Mouse (Mus musculus) liver, postnatal 0 days (tissue): ENCODE data around the gene Olfr508. TPM values are rescaled to one million over a fixed set of nuclear protein-coding genes. Genes with fewer than 3 reads are reported as not detected.
"Not testable (repeated sequence)": the region's sequence is repeated elsewhere in the genome, so short reads cannot be mapped to it uniquely, and the experiment has no call there.

Experiments used
- ATAC-seq: fragments of 200-750 bp; cut with Nextera tagmentation; 2 replicates; pipeline ENCODE4 v1.8.0; 2017; ENCODE audit warnings: mild to moderate bottlenecking, moderate library complexity
- DNase-seq: peaks from one replicate; pipeline ENCODE4 v3.0.0-alpha.2; 2016
- H3K27ac ChIP-seq: fragments of 300-500 bp; sonication (generic); 2 replicates; pipeline ENCODE4 v1.5.1; 2014; ENCODE audit warnings: antibody characterized with exemption, moderate library complexity, mild to moderate bottlenecking, low read depth
- H3K27me3 ChIP-seq: fragments of 300-500 bp; sonication (generic); 2 replicates; pipeline ENCODE4 v1.6.1; 2014; ENCODE audit warnings: low read length, control low read depth, mixed read lengths; ENCODE audit not compliant: insufficient read depth
- H3K36me3 ChIP-seq: fragments of 300-500 bp; sonication (generic); replicated peaks from 2 replicates; pipeline ENCODE4 v1.6.1; 2014; ENCODE audit warnings: mild to moderate bottlenecking, control low read depth, low read length, moderate library complexity, mixed read lengths; ENCODE audit not compliant: insufficient read depth
- H3K4me1 ChIP-seq: fragments of 300-500 bp; sonication (generic); 2 replicates; pipeline ENCODE4 v1.6.1; 2014; ENCODE audit warnings: antibody characterized with exemption, mild to moderate bottlenecking, control low read depth; ENCODE audit not compliant: insufficient read depth
- H3K4me2 ChIP-seq: fragments of 300-500 bp; sonication (generic); 2 replicates; pipeline ENCODE4 v1.6.1; 2014; ENCODE audit warnings: low read depth, mild to moderate bottlenecking, low read length, moderate library complexity, mixed read lengths
- H3K4me3 ChIP-seq: fragments of 300-500 bp; sonication (generic); 2 replicates; pipeline ENCODE4 v1.5.1; 2014; ENCODE audit warnings: low read depth, low read length
- H3K9ac ChIP-seq: fragments of 300-500 bp; sonication (generic); replicated peaks from 2 replicates; pipeline ENCODE4 v1.6.1; 2014; ENCODE audit warnings: mild to moderate bottlenecking, moderate library complexity
- H3K9me3 ChIP-seq: fragments of 300-500 bp; sonication (generic); 2 replicates; pipeline ENCODE4 v1.6.1; 2016; ENCODE audit warnings: mild to moderate bottlenecking, control low read depth, low read length, mixed read lengths
- CTCF ChIP-seq: sonication (generic); IDR thresholded peaks from 2 replicates; pipeline ENCODE4 v1.5.1; 2016; ENCODE audit warnings: antibody characterized with exemption, low read depth
- EP300 ChIP-seq: IDR thresholded peaks from 2 replicates; pipeline ENCODE4 v1.6.1; 2016; ENCODE audit warnings: antibody characterized with exemption, low read depth, mild to moderate bottlenecking
- WGBS: fragments of 180-500 bp; shearing (Covaris S2); extraction: QIAGEN DNeasy Blood & Tissue Kit; methylation state at CpG from one replicate; pipeline ENCODE4 v1.1.7; 2014; ENCODE audit not compliant: insufficient replicate concordance; 5-methylcytosine and 5-hydroxymethylcytosine counted together
- polyA plus RNA-seq: library from polyadenylated mRNA; unstranded; fragments of >200 nt; fragmentation: Nextera tagmentation; extraction: Ambion mirVana; gene quantifications from 2 replicates; pipeline ENCODE4 v1.2.1, GENCODE M21; 2015

Gene Olfr508
- polyA plus RNA-seq = not detected in 2 replicates

DNA sequence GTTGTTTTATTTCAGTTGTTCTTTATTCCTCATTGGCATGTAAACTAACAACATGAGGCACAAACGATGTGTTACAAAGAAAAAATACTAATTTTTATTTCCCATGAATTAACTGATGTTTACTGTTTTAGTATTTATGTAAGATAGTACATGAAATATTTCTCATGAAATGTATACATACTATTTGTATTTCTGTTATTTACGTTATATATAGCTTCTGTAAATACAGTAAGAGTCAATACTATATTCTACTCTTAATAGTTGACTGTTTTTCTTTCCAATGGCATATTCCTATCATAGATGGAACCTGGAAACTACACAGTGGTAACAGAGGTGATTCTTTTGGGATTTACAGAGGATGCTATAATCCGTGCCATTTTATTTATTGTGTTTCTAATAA, at the start of gene Olfr508:
Gene Olfr508 (plus strand): TSS at position 301 of the 400 bp plus-strand sequence.
- no peak for ATAC-seq
- Histone ChIP-seq H3K4me3 (no peak within 1 kb of the TSS), H3K36me3 (no peaks in the 10 kb centered on the region), H3K27ac (no peak within 1 kb of the TSS), H3K9me3 (no peaks in the 10 kb centered on the region; the same call in 1 of the 2 replicates), H3K4me2 (no peak within 1 kb of the TSS), H3K27me3 (no peaks in the 10 kb centered on the region), H3K4me1 (no peaks in the 10 kb centered on the region), H3K9ac (no peak within 1 kb of the TSS)
- WGBS = 64% methylated on average over 3 of the region's 3 CpGs
- no peak for DNase-seq
- TF ChIP-seq CTCF = no peak
- no peak for TF ChIP-seq EP300

DNA sequence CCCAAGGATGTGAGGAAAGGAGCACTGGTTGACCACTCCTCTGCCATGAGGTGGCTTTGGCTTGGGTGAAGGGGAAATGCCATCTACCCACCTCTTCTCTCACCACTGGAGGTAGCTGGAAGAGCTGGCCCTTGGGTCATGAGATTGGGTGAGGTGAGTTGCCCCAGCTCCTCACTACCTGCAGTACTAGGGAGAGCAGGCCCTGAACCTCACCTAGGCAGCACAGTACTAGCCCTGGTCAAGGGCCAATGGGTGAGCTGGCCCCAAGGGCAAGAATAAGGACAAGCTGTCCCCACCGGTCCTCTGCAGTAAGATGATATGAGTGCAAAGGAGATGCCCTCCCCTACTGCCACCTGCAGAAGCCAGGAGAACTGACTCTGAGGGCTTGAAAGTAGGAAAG, 40.0 kb upstream of the Olfr508 start:
- ATAC-seq = no peak; the same call in 1 of the 2 replicates
- Histone ChIP-seq H3K27ac (no peak overlapping the region), H3K27me3 (no peaks in the 10 kb centered on the region), H3K4me3 (no peak overlapping the region), H3K4me2 (no peak overlapping the region), H3K9ac (no peak overlapping the region), H3K36me3 (no peaks in the 10 kb centered on the region), H3K4me1 (no peaks in the 10 kb centered on the region), H3K9me3 (0 out of 2 replicates have a peak, but pooled peaks cover 2% of the 10 kb centered on the region)
- 87% methylated on average over 1 of the region's 1 CpGs for whole genome bisulfite sequencing
- no peak for DNase-seq
- TF ChIP-seq EP300 = no peak
- no peak for TF ChIP-seq CTCF

DNA sequence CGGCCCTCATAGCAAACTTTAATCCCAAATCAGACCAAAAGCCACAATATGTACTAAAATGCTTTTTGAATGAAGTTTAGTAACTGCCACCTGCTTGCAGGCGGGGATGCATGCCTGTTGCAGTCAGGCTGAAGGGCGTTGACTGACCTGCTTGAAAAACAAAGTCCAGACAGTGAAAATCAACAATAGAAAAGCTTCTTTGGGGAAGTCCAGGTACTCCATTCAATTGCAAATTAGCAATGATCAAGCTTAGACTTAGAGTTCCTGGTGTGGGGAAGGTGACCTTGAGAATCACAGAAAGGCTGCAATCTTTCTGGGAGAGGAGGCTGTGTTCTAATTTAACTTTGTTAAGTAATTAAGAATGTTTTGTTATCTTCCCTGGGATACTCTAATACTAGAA, 27.9 kb upstream of the Olfr508 start:
- not testable (repeated sequence) for H3K9me3 ChIP-seq, H3K4me2 ChIP-seq, H3K9ac ChIP-seq, H3K27me3 ChIP-seq, H3K36me3 ChIP-seq, H3K4me1 ChIP-seq, DNase-seq, H3K4me3 ChIP-seq, ATAC-seq, H3K27ac ChIP-seq
- 64% methylated on average over 3 of the region's 3 CpGs for WGBS

DNA sequence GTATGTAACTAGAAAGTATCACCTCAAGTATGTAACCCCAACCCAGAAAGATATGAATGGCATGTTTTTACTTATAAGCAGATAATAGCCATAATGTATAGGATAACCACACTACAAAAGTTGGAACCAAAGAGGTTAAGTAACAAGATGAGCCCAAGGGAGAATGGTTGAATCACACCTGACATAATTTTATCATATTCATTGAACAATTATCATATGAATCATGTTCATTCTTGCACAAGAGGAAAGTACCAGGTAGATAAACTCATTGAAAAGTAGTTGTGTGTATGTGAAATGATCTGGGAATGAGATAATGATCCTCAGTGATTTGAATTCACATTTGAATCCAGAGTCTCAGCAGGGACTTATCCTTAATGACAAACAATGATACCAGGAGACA, 19.3 kb upstream of the Olfr508 start, which contains the start of gene Olfr506:
Gene Olfr506 (plus strand): TSS at position 301 of the 400 bp plus-strand sequence.
- Histone ChIP-seq H3K4me1 (no peaks in the 10 kb centered on the region), H3K27me3 (no peaks in the 10 kb centered on the region), H3K36me3 (no peaks in the 10 kb centered on the region), H3K4me2 (no peak within 1 kb of the TSS), H3K9ac (no peak within 1 kb of the TSS), H3K9me3 (no peaks in the 10 kb centered on the region), H3K4me3 (no peak within 1 kb of the TSS), H3K27ac (no peak within 1 kb of the TSS)
- DNase-seq = no peak
- no peak for ATAC-seq
- TF ChIP-seq CTCF = no peak

DNA sequence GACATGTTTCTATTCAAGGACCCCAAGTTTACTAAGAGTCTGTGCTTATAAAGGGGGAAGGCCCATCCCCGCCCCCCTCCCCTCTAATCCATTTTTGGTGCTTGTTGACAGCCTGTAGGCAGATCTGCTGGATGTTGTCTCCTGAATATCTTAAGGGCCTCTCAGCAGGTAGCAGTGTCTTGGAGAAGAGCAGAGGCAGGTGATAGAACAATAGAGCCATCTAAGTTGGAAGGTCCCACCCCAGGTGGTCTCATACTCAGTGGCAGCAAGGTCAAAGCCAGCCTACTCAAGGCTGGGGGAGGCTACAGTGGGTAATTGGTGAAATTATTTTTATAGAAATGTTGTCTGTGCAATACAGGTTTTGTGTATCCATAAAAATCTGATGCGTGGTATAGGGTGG, 15.7 kb upstream of the Olfr508 start:
- Histone ChIP-seq H3K27ac (no peak overlapping the region), H3K9ac (no peak overlapping the region), H3K36me3 (no peaks in the 10 kb centered on the region), H3K4me2 (no peak overlapping the region), H3K4me1 (no peaks in the 10 kb centered on the region), H3K4me3 (no peak overlapping the region), H3K9me3 (no peaks in the 10 kb centered on the region), H3K27me3 (no peaks in the 10 kb centered on the region)
- no peak for ATAC-seq
- DNase-seq = no peak
- 75% methylated on average over 2 of the region's 2 CpGs for WGBS
- TF ChIP-seq EP300 (no peak), CTCF (no peak)

DNA sequence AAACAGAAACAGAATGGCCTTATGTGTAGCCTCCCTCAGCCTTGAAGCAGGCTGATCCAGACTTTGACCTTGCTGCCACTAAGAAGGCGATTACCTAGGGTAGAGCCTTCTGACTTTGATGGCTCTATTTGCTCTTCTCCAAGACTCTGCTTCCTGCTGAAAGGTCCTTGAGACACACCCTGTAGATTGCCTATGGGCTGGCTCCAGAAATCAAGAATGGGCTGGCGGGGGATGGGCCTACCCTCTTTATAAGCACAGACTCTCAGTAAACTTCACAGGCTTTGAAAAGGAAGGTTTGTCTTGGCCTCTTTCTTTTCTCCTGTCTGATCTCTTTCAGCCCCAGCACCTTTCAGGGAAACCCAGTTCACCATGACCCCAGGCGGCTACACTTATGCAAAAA, 13.0 kb upstream of the Olfr508 start:
- not testable (repeated sequence) for DNase-seq, H3K36me3 ChIP-seq, H3K9me3 ChIP-seq, H3K27ac ChIP-seq, ATAC-seq, H3K27me3 ChIP-seq, H3K9ac ChIP-seq, H3K4me2 ChIP-seq, H3K4me1 ChIP-seq, H3K4me3 ChIP-seq
- 65% methylated on average over 3 of the region's 3 CpGs for WGBS

DNA sequence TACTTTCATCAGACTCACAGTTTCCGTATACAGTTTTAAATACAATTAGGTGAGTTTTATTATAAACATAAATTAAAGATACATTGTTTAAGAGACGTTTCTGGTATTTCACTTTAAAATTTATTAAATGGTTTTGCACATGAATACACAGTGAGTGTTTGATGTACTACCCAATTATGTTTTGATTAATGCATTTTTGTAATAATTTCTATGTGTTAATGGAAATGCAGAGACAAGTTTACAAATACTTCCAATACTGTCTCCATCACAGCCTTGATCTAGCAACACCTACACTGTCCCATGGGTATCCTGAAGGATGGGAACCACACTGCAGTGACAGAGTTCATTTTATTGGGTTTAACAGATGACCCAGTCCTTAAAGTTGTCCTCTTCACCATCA, 8.3 kb upstream of the Olfr508 start, which contains the start of gene Olfr507:
Gene Olfr507 (plus strand): TSS at position 301 of the 400 bp plus-strand sequence.
- 67% methylated on average over 2 of the region's 2 CpGs for WGBS
- DNase-seq = no peak
- Histone ChIP-seq H3K9ac (no peak within 1 kb of the TSS), H3K9me3 (no peaks in the 10 kb centered on the region), H3K4me2 (no peak within 1 kb of the TSS), H3K27me3 (no peaks in the 10 kb centered on the region), H3K27ac (no peak within 1 kb of the TSS), H3K4me3 (no peak within 1 kb of the TSS), H3K36me3 (no peaks in the 10 kb centered on the region), H3K4me1 (no peaks in the 10 kb centered on the region)
- TF ChIP-seq CTCF (no peak), EP300 (no peak)
- ATAC-seq = no peak
